Mouse (Mus musculus): ENCODE results near the gene Dennd4b. TPM values are rescaled to one million over a fixed set of nuclear protein-coding genes. Genes with fewer than 3 reads are reported as not detected.
"Not testable (repeated sequence)": the region's sequence is repeated elsewhere in the genome, so short reads cannot be mapped to it uniquely, and the experiment has no call there.

Dennd4b gene
- 10 to 100 TPM; 30.5 to 31.8 TPM for total RNA-seq (2021)

DNA sequence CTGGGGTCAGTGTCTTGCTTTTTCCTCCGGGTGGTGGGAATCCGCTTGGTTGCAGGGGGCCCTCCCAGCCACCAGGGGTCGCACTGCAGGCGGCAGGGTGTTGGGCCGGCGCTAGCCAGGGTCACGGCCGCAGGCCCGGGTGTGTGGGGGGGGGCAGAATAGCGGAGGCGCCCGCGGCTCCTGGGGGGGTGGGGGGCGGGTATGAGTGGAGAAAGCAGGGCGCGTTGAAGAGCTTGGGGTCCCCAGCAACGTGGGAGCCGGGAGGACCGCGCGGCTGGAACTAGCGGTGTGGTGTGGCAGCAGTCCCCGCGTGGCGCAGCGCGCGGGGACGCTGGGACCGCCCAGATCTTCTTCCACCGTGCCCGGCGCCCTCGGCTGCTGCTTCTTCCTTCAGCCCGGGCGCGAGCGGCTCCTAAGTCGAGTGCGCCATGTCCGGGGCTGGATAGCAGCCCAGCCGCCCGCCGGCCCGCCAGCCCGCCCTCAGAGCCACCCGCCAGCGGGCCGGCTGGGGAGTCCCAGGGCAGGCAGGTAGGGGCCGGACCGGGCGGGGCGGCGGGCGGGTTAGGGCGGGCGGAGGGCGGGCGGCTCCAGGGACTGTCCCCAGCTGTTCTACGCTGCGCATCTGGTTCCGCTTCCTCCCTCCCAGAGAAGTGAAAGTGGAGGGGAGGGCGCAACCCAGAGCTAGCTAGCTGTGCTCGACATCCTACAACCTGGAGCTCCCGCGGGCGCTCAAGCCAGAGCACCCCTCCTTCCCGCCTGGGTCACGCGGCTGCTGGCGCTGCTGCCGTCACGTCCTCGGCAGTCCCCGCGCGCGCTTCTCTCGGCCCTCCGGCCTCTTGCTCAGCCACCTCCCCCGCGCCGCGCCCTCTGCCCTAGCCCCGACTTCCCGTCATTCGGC is at the start of gene Dennd4b:
Gene Dennd4b (plus strand): TSS at position 152 of the 898 bp plus-strand sequence.
- peak; percentile 85 to 86 for DNase-seq

DNA sequence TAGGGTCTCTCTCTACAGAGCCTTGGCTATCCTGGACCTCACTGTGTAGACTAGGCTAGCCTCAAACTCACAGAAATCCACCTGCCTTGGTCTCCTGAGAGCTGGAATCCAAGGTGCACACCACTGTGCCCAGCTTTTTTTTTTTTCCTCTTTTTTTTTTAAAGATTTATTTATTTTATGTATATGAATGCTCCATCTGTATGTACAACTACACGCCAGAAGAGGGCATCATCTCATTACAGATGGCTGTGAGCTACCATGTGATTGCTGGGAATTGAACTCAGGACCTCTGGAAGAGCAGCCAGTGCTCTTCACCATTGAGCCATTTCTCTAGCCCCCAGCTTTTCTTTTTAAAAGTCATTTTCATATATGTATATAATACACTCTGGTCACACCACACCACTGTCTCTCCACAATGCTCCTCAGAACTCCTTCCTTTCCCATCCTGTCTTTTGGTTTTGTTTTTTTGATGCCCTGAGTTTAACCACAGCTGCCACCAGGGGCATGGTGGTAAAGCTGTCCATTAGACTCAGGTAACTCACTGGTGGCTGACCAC is 49.1 kb upstream of the Dennd4b start:
- DNase-seq: no peak

DNA sequence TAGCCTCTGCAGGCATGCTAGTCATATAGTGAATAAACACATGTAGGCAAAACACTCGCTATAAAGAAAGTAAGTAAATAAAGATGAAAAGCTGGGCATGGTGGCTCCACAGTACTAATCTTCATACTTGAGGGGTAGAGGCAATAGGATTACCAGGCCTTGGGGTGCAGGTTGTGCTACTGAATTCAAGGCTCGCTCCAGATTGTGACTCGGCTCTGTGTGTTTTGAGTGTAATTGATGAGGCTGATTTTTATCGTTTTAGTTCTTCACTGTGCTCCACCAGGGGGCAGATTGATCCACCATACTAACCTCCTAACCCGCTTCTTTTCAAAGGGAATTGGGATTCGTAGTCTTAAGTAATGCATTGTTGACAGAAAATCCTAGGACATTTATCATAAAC is 44.9 kb upstream of the Dennd4b start:
- peak; percentile 24 to 43 for DNase-seq

DNA sequence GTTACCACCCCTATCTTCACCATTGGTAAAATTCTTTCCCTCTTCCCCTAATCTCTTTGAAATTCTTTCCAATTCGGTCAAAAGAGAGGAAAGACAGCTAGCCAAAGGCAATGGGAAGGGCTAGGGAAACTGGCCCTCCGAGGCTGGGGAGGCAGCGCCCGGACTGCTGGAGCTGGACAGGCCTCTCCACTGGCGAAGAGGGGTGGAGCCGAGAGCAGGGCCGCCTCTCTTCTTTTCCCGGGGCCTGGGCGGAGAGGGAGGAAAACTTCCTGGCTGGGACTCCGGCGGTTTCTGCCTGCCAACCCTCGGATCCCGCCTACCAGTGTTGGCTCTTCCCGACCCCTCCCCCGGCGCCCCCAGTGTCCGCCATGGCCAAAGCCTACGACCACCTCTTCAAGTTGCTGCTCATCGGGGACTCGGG is 44.4 kb upstream of the Dennd4b start:
- peak; percentile 38 to 40 for DNase-seq

GRCm38 (mm10) chr3:90221123-90221522 is 43.9 kb upstream of the Dennd4b start:
- DNase-seq: no peak

DNA sequence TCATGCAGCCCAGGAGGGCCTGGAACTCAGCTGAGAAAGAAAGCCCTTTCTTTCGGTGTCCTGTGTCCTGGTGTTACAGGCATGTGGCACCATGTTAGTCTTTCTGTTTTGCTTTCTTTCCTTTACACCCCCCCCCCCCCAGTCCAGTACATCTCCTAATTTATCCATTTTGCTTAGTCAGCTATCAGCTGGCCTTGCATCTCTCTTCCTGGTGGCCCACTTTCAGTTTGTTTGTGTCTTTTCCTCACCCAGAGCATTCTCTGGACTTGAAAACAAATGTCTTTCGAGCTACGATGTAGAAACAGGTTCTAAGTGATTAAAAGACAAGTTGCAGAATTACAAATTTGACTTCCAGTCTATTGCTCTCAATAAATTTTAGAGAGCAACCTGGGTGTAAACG is 42.5 kb upstream of the Dennd4b start:
- DNase-seq: no peak

DNA sequence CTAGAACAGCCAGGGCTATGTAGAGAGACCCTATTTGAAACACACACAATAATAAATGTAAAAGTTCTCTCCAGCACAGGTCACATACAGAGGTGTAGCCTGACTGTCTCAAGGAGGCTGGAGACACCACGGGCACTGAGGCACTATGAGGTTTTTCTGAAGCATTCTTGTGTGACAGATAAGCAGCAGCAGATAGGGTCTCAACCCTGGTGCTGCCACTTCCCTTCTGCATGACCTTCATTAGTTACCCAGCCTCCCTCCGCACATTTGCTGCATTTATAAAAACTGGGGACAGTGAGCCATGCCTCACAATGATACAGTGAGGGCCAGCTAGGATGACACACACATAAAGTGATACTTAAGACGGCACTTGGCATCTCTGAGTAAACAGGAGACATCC is 42.0 kb upstream of the Dennd4b start:
- DNase-seq: no peak

DNA sequence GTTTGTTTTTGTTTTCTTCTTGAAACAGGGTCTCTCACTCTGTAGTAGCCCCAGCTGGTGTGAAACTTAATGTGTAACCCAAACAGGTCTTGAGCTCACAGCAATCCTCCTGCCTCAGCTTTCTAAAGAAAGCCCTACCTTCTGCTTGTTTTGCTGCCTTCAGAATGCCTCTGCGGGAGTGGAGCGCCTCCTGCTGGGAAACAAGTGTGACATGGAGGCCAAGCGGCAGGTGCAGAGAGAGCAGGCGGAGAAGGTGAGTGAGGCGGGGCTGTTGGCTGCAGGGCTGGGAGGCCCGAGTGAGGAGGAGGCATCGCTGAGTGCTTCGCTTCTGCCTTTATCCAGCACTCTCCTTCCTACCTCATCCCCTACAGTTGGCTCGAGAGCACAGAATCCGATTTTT is 40.7 kb upstream of the Dennd4b start:
- DNase-seq: no peak

GRCm38 (mm10) chr3:90231075-90231474 is 33.9 kb upstream of the Dennd4b start:
- DNase-seq: no peak

- DNase-seq: peak; percentile 95
These were observed 33.3 kb upstream of the Dennd4b start, which contains the start of gene Jtb for GRCm38 (mm10) chr3:90231507-90232333. Jtb (plus strand) TSS chr3:90231597.

- no peak for DNase-seq
These were observed 23.7 kb upstream of the Dennd4b start for GRCm38 (mm10) chr3:90241251-90241650.

DNA sequence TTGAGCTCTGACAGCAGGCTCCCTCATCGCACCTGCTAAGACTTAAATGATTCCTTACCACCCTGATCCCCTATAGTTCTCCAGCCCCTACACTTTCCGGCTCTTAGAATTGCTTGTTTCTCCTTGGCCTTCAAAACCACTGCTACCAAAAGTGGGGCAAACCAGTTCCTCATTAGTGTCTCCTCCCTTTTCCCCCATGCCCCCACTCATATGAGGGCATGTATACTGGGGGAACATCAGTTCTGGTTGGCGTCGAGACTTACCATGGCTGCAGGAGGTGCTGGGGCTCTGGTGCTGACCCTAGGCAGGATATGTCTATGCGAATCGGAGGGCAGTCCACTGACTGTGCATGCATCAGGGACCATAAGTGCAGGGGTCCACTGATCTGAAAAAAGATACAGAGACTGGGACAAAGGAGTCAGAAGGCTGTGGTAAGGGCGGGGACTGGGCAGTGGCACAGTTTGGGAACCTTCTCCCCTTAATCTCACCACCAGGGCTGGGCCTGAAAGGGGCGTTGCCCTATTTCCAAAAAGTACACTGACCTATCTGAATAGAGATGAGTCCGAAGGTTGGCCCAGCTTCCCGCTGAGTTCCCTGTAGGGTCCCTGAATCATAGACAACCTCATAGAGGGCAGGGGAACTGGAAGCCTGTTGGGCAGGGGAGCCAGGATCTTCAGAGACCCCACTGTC is 23.2 kb upstream of the Dennd4b start:
- no peak for DNase-seq

DNA sequence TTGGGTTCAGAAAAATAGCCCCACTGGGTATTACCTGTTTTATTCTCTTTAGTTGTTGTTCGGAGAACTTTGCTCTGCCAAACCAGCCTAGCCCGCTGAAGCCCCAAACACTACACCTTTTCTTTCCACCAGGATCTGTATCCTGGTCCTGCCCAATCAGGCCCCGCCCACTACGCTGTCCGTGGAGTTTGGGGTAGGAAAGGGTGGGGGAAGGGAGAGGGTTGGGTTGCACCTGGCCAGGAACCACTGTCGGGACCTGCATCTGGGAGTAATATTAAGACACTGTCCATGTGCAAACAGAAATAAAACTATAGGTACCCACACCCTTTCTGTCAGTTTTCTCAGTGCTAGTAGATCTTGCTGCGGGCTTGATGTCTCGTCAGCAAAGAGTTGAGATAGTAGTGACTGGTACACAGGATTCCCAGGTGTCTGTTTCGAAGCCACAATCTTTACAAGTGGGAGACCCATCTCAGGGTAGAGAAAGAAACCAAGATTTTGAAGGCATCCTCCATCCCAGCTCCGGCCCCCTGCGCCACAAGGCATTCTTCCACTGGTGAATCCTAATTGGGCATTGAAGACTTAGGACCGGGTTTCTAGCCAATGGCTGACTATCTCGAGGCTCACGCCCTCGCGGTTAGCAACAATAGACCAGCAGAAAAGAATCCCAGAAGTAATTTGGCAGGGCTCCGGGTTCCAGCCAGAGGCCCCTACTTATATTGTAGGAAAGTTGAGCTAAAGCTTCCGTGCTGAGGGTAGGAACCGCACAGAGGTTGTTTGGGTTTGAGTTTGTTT is 21.8 kb upstream of the Dennd4b start, which contains the start of gene Creb3l4:
Gene Creb3l4 (minus strand): TSS at position 529 of the 792 bp plus-strand sequence.
- no peak for DNase-seq

GRCm38 (mm10) chr3:90245406-90245805 is 19.6 kb upstream of the Dennd4b start:
- DNase-seq: no peak

DNA sequence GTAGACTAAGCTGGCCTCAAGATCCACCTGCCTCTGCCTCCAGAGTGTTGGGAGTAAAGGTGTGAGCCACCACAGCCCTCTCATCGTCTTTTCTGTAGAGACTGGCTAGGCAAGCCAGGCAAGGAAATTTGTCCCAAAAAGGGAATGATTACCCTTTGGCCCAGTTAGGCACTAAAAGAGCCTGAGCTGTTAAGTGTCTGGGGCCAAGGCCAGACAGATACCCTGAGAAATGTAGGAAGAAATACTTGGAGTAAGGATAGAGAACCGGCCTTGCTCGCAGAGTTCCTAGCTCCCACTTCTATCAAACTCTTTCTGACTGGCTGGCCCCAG is 17.4 kb upstream of the Dennd4b start:
- no peak for DNase-seq

DNA sequence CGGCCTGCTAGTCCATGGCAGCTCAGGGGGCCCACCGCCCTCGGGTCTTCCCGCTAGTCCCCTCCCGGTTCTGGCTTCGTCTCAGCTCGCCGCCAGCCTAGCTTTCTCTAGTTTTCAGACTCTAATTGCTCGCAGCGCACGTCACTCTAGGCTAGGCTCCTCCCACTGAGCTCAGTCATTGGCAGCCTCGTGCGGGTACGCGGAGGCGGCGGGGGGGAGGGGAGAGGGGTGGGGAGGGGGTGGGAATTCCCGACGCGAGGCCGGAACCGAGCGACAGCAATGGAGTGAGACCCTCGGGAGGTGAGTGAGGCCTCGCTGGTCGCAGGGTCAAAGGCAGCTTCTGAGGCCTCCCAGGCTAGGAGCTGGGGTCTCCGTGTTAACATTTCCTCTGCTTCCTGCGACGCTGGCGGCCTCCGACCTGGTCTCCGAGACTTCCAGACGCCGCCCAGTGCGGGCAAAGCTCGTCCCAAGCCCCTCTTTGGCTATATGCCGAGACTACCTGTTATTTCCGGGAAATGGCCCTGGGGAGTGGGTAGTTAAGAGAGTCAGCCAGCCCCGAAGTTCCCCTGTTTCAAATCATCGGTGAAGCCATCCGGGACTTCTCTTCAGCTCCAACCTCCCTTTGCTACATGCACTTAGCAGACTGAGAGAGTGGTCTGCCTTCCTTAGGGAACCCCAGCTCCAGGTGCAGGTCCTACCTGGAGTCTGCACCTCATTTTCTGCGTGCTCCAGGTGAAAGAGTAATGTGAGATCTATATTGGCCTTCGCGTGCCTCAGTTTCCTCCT is 16.8 kb upstream of the Dennd4b start, which contains the start of gene Slc39a1:
Gene Slc39a1 (plus strand): TSS at position 213 of the 786 bp plus-strand sequence.
- DNase-seq: peak; percentile 90 to 91

DNA sequence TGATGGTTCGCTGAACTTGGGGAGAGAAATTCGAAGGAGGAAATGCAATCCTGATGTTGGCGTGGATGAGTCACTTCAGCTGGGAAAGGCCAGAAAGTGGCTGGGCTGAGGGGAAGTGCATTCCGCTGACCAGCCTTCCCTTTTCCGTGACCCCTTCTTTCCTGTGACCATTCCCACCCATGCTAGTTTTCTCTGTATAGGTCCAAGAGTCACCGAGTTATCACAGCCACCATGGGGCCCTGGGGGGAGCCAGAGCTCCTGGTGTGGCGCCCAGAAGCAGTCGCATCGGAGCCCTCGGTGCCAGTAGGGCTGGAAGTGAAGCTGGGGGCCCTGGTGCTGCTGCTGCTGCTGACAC is 16.3 kb upstream of the Dennd4b start:
- no peak for DNase-seq

- no peak for DNase-seq
These were observed 14.2 kb upstream of the Dennd4b start for GRCm38 (mm10) chr3:90250791-90251190.

DNA sequence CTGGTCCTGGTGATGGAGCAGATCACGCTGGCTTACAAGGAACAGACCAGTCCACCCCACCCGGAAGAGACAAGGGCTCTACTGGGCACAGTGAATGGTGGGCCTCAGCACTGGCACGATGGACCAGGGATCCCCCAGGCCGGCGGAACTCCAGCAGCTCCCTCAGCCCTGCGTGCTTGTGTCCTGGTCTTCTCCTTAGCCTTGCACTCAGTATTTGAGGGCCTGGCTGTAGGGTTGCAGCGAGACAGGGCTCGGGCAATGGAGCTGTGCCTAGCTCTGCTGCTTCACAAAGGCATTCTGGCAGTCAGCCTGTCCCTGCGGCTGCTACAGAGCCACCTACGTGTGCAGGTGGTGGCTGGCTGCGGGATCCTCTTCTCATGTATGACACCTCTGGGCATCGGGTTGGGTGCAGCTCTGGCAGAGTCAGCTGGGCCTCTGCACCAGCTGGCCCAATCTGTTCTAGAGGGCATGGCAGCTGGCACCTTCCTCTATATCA is 13.2 kb upstream of the Dennd4b start:
- not testable (repeated sequence) for DNase-seq

- not testable (repeated sequence) for DNase-seq
These were observed 12.3 kb upstream of the Dennd4b start for GRCm38 (mm10) chr3:90252659-90253058.
